Mouse (Mus musculus) brain, embryonic 14.5 days (tissue): ENCODE data around the gene Zc3hav1l. TPM values are rescaled to one million over a fixed set of nuclear protein-coding genes. Genes with fewer than 3 reads are reported as not detected.

ENCODE experiments used
- DNase-seq: peaks from one replicate; pipeline ENCODE4 v3.0.0-alpha.2; 2011; ENCODE audit warnings: low read depth
- CTCF ChIP-seq: fragments of 200-500 bp; IDR thresholded peaks from 2 replicates; pipeline ENCODE4 v1.5.1; 2012; ENCODE audit warnings: inconsistent platforms, mild to moderate bottlenecking, moderate library complexity, borderline replicate concordance; ENCODE audit not compliant: insufficient read depth, insufficient read length; ENCODE audit errors: extremely low read depth
- POLR2A ChIP-seq: fragments of 200-500 bp; IDR thresholded peaks from 2 replicates; pipeline ENCODE4 v1.6.1; 2012; ENCODE audit warnings: mild to moderate bottlenecking, inconsistent platforms, borderline replicate concordance; ENCODE audit not compliant: poor library complexity, insufficient read depth, insufficient read length, severe bottlenecking; ENCODE audit errors: extremely low read depth
- polyA plus RNA-seq: library from polyadenylated mRNA; depleted of rRNA; stranded (reverse); fragments of >200 nt; gene quantifications from 2 replicates; pipeline ENCODE4 v1.2.3, GENCODE M21; 2012; rRNA removed

Gene Zc3hav1l
- polyA plus RNA-seq = 29.6 and 33.9 TPM in 2 replicates

GRCm38 (mm10) chr6:38298761-38299401, at the start of gene Zc3hav1l:
Gene Zc3hav1l, minus strand, starts transcription at chr6:38299259.
- peak; percentile 92 for TF ChIP-seq POLR2A
- no peak for TF ChIP-seq CTCF
- DNase-seq = peak; percentile 91

DNA sequence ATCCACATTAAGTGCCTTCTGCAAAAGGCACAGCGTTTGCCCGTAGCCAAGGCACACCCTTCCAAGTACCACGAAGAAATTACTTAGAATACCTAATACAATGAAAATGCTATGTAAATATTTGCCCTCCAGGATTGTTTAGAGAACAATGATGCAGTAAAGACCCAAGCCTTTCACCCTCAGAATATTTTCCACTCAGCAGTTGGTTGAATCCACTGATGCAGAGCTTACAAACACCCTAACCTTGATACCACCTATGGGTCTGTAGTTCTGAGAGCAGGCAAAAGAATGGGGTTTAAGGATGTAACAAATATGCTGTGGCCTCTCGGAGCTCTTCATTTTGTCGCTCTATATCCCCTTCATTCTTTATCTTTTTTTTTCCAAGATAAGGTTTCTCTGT, 48.8 kb upstream of the Zc3hav1l start:
- no peak for DNase-seq
- no peak for TF ChIP-seq CTCF
- TF ChIP-seq POLR2A = no peak

DNA sequence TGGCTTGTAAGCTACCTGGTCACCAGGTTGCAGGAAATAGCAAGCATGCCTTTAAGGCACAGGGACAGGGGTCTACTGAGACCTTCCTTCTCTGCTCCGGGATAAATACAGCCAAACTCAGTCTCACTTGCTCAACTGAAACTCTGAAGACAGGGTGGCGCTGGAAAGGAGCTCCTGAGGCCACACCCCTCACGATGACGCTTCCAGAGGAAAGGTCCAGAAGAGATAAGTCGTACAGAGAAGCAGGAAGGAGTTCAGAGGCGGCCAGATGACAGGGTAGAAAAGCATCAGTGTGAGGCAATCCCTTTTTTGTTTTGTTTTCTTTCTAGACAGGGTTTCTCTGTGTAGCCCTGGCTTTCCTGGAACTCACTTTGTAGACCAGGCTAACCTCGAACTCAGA, 46.7 kb upstream of the Zc3hav1l start:
- DNase-seq = no peak
- TF ChIP-seq POLR2A (no peak), CTCF (no peak)

DNA sequence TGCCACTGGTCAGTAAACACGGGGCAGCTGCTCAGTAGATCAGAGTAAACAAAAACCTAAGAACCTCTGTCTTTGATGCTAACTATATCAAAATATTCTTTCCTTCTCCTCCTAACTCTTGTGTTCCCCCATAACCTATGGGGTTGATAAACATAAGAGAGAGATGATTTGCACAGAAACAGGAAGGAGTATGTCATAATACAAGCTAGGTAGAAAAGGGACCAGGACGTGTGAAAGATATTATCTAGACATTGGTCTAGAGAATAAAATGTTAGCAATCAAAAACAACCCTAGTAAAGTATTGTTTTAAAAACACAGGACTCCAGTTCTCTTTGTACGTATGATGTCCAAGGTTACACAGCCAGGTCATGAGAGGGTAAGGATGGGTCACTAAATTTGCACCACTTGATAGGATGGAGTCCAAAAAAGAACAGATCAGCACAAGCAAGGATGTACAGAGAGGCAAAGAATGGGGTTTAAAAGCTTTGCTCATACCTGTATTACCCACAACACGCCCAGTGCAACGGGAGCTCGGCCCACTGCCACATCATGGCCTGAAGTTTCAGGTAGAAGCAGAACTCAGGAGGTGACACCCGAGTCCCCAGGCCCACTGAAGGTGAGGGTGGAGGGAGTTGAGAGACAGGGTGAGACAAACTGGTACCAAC, 45.1 kb upstream of the Zc3hav1l start:
- no peak for TF ChIP-seq POLR2A
- no peak for TF ChIP-seq CTCF
- no peak for DNase-seq

- no peak for DNase-seq
- TF ChIP-seq CTCF (no peak), POLR2A (no peak)
These were observed 44.5 kb upstream of the Zc3hav1l start for GRCm38 (mm10) chr6:38343581-38343980.

DNA sequence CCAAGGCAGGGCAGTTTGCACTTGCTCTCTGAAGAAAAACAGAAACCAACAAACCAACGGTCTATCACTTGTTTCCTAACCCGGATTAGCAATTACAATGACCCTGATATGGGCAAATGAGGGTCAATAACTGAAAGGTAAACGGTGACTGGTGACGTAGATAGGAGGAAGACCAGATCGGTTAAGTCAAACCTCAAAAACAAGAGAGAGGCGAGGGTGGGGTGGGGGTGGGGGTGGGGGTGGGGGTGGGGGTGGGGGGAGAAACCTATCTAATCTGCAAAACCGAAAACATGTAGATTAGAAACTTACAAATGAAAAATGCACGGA, 43.6 kb upstream of the Zc3hav1l start:
- DNase-seq = no peak
- TF ChIP-seq CTCF (no peak), POLR2A (no peak)

DNA sequence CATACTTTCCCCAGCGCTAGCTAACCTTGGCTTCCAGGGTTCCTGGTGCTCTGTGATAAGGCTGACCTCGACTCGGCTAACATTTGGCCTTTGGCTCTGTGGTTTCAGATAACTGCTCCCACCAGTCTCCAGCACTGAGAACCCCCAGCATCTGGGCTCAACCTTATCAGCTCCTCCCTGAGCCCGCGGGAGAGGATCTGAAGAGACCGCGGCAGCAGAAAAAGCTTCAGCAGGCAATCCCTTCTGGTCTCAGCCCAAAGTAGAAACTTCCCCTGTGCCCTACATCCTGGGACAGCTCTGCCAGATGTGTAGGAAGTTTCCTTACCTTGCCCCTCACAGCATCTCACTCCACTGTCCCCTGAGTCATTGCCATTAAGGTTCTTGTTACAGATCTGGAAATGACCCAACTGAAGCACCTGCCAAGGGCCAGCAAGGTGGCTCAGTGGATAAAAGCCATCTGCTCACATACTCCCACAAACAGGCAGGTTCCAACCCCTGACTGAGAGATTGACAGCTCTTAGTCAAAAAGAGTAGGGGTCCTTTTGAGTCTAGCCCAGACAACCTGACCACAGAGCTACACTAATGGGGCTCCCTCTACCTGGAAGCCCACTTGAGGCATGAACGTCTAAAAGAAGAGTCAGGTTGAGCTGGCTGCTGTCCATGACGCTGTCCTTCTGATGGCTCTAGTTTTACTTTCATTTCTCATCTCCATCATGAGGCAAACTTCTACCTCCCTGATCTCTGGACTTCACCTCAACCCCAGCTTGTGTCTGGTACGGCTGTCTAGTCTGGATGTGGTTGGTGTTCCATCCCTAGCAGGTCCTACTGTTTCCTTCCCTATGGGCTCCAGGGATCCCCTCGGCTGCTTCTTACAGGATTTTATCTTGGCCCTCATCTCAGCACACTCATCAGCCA, 42.9 kb upstream of the Zc3hav1l start:
- DNase-seq = no peak
- no peak for TF ChIP-seq CTCF
- TF ChIP-seq POLR2A = no peak

DNA sequence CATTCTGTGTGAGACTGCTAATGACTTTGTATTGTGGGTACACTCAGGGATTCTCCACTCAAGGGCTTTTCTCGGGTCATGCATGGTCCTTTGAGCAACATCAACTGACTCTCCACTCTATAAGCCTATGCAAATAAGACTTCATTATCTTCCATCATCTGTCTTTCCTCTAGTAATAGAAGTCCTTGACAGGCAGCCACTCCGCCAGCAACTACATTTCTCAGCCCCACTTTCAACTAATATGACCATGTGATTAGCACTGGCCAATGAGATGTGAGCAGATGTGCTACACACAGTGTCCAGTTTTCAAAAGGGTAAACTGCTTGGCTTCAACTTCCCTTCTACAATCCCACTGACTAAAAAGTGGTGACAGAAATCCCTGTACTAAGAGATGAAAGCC, 40.0 kb upstream of the Zc3hav1l start:
- DNase-seq = no peak
- TF ChIP-seq POLR2A = no peak
- TF ChIP-seq CTCF = no peak

- DNase-seq = peak; percentile 5
- TF ChIP-seq CTCF (no peak), POLR2A (no peak)
These were observed 38.9 kb upstream of the Zc3hav1l start for GRCm38 (mm10) chr6:38337951-38338350.

GRCm38 (mm10) chr6:38337166-38337705, 38.2 kb upstream of the Zc3hav1l start:
- DNase-seq = no peak
- TF ChIP-seq POLR2A (no peak), CTCF (no peak)

GRCm38 (mm10) chr6:38335264-38335663, 36.2 kb upstream of the Zc3hav1l start:
- TF ChIP-seq POLR2A = no peak
- no peak for TF ChIP-seq CTCF
- no peak for DNase-seq
